Mouse (Mus musculus) layer of hippocampus, adult 11-12 months (tissue): ENCODE data around the gene Gm10719.
"Not testable (repeated sequence)": the region's sequence is repeated elsewhere in the genome, so short reads cannot be mapped to it uniquely, and the experiment has no call there.

Source experiments
- DNase-seq: peaks from one replicate; pipeline ENCODE4 v3.0.0; 2022; ENCODE audit warnings: low spot score

Gm10719 gene

DNA sequence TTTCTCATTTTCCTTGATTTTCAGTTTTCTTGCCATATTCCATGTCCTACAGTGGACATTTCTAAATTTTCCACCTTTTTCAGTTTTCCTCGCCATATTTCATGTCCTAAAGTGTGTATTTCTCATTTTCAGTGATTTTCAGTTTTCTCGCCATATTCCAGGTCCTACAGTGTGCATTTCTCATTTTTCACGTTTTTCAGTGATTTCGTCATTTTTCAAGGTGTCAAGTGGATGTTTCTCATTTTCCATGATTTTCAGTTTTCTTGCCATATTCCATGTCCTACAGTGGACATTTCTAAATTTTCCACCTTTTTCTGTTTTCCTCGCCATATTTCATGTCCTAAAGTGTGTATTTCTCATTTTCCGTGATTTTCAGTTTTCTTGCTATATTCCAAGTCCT, 8.4 kb downstream of the Gm10719 start:
- DNase-seq: peak; percentile 64

DNA sequence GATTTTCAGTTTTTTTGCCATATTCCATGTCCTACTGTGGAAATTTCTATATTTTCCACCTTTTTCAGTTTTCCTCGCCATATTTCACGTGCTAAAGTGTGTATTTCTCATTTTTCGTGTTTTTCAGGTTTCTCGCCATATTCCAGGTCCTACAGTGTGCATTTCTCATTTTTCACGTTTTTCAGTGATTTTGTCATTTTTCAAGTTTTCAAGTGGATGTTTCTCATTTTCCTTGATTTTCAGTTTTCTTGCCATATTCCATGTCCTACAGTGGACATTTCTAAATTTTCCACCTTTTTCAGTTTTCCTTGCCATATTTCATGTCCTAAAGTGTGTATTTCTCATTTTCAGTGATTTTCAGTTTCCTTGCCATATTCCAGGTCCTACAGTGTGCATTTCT, 8.9 kb downstream of the Gm10719 start:
- DNase-seq: not testable (repeated sequence)

DNA sequence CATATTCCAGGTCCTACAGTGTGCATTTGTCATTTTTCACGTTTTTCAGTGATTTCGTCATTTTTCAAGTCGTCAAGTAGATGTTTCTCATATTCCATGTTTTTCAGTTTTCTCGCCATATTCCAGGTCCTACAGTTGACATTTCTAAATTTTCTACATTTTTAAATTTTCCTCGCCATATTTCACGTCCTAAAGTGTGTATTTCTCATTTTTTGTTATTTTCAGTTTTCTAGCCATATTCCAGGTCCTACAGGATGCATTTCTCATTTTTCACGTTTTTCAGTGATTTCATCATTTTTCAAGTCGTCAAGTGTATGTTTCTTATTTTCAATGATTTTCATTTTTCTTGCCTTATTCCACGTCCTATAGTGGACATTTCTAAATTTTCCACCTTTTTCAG, 9.5 kb downstream of the Gm10719 start:
- not testable (repeated sequence) for DNase-seq

DNA sequence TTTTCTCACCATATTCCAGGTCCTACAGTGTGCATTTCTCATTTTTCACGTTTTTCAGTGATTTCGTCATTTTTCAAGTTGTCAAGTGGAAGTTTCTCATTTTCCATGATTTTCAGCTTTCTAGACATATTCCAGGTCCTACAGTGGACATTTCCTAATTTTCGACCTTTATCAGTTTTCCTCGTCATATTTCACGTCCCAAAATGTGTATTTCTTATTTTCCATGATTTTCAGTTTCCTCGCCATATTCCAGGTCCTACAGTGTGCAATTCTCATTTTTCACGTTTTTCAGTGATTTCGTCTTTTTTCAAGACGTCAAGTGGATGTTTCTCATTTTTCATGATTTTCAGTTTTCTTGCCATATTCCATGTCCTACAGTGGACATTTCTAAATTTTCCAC, 10.0 kb downstream of the Gm10719 start:
- not testable (repeated sequence) for DNase-seq

DNA sequence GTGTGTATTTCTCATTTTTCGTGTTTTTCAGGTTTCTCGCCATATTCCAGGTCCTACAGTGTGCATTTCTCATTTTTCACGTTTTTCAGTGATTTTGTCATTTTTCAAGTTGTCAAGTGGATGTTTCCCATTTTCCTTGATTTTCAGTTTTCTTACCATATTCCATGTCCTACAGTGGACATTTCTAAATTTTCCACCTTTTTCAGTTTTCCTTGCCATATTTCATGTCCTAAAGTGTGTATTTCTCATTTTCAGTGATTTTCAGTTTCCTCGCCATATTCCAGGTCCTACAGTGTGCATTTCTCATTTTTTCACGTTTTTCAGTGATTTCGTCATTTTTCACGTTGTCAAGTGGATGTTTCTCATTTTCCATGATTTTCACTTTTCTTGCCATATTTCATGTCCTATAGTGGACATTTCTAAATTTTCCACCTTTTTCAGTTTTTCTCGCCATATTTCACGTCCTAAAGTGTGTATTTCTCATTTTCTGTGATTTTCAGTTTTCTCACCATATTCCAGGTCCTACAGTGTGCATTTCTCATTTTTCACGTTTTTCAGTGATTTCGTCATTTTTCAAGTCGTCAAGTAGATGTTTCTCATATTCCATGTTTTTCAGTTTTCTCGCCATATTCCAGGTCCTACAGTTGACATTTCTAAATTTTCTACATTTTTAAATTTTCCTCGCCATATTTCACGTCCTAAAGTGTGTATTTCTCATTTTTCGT, 12.2 kb downstream of the Gm10719 start:
- DNase-seq: peak; percentile 27

DNA sequence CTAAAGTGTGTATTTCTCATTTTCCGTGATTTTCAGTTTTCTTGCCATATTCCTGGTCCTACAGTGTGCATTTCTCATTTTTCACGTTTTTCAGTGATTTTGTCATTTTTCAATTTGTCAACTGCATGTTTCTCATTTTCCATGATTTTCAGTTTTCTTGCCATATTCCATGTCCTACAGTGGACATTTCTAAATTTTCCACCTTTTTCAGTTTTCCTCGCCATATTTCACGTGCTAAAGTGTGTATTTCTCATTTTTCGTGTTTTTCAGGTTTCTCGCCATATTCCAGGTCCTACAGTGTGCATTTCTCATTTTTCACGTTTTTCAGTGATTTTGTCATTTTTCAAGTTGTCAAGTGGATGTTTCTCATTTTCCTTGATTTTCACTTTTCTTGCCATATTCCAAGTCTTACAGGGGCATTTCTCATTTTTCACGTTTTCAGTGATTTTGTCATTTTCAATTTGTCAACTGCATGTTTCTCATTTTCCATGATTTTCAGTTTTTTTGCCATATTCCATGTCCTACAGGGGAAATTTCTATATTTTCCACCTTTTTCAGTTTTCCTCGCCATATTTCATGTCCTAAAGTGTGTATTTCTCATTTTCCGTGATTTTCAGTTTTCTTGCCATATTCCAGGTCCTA, 13.6 kb downstream of the Gm10719 start:
- not testable (repeated sequence) for DNase-seq

DNA sequence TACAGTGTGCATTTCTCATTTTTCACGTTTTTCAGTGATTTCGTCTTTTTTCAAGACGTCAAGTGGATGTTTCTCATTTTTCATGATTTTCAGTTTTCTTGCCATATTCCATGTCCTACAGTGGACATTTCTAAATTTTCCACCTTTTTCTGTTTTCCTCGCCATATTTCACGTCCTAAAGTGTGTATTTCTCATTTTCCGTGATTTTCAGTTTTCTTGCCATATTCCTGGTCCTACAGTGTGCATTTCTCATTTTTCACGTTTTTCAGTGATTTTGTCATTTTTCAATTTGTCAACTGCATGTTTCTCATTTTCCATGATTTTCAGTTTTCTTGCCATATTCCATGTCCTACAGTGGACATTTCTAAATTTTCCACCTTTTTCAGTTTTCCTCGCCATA, 17.1 kb downstream of the Gm10719 start, which contains the start of gene Gm17535:
Gene Gm17535, plus strand, starts transcription at position 301 of the 400 bp plus-strand sequence.
- not testable (repeated sequence) for DNase-seq

DNA sequence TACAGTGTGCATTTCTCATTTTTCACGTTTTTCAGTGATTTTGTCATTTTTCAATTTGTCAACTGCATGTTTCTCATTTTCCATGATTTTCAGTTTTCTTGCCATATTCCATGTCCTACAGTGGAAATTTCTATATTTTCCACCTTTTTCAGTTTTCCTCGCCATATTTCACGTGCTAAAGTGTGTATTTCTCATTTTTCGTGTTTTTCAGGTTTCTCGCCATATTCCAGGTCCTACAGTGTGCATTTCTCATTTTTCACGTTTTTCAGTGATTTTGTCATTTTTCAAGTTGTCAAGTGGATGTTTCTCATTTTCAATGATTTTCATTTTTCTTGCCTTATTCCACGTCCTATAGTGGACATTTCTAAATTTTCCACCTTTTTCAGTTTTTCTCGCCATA, 19.4 kb downstream of the Gm10719 start, which contains the start of gene Gm10715:
Gene Gm10715, plus strand, starts transcription at position 301 of the 400 bp plus-strand sequence.
- DNase-seq: not testable (repeated sequence)

DNA sequence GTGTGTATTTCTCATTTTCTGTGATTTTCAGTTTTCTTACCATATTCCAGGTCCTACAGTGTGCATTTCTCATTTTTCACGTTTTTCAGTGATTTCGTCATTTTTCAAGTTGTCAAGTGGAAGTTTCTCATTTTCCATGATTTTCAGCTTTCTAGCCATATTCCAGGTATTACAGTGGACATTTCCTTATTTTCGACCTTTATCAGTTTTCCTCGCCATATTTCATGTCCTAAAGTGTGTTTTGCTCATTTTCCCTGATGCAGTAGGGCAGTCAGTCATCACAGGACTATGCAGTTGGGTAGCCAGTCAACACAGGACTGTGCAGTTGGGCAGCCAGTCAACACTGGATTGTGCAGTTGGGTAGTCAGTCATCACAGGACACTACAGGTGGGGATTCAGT, 21.0 kb downstream of the Gm10719 start:
- not testable (repeated sequence) for DNase-seq
